Mouse (Mus musculus): Measurements from ENCODE around the gene Hmgcl. TPM values are rescaled to one million over a fixed set of nuclear protein-coding genes. Genes with fewer than 3 reads are reported as not detected.
A peak's percentile ranks its signal among the peaks of the same experiment; 100 is the strongest.

Gene Hmgcl
- total RNA-seq (2018; cell fraction: chromatin; rRNA removed), result 100 to 1,000 TPM in 8 of 26 experiments, 10 to 100 TPM in 18; 25.9 to 210 (median 73.0) TPM
- 10 to 100 TPM; 25.9 to 74.0 (median 39.7) TPM for total RNA-seq (2018; cell fraction: cytosol; rRNA removed)
- 100 to 1,000 TPM in 4 of 26 experiments, 10 to 100 TPM in 22; 19.2 to 124 (median 43.3) TPM for total RNA-seq (2018; cell fraction: nucleus; rRNA removed)
- polyA plus RNA-seq (2018), result 34.9 to 87.9 TPM (median 66.0 TPM) in 3 replicates

GRCm38 (mm10) chr4:135946278-135946658 lies at the start of gene Hmgcl:
TSS of gene Hmgcl (plus strand) at chr4:135946448.
- 2% methylated on average over 23 of the region's 23 CpGs for WGBS (ENCODE audit: missing documents)
- peaks cover 51% of the 10 kb centered on the region for H3K79me2 ChIP-seq (ENCODE audit: inconsistent target)
- peaks cover 16% of the 10 kb centered on the region for H3K36me3 ChIP-seq (ENCODE audit: inconsistent target)
- H3K27ac ChIP-seq, result peak within 1 kb of the TSS; percentile 96
- peak within 1 kb of the TSS; percentile 97 for H3K4me3 ChIP-seq (ENCODE audit: inconsistent target)

- WGBS (ENCODE audit: missing documents), result 8% methylated on average over 9 of the region's 9 CpGs
- no peak overlapping the region for H3K4me3 ChIP-seq (ENCODE audit: inconsistent target)
- H3K36me3 ChIP-seq (ENCODE audit: inconsistent target), result no peaks in the 10 kb centered on the region
- H3K79me2 ChIP-seq (ENCODE audit: inconsistent target), result peaks cover 72% of the 10 kb centered on the region
- peak overlapping the region; percentile 92 for H3K27ac ChIP-seq
Measured at GRCm38 (mm10) chr4:135898380-135899049, 47.7 kb upstream of the Hmgcl start.

GRCm38 (mm10) chr4:135899050-135899448 lies 47.2 kb upstream of the Hmgcl start:
- H3K4me3 ChIP-seq (ENCODE audit: inconsistent target), result no peak overlapping the region
- H3K79me2 ChIP-seq (ENCODE audit: inconsistent target), result peaks cover 78% of the 10 kb centered on the region
- peak overlapping the region; percentile 92 for H3K27ac ChIP-seq
- no peaks in the 10 kb centered on the region for H3K36me3 ChIP-seq (ENCODE audit: inconsistent target)
- 17% methylated on average over 6 of the region's 7 CpGs for WGBS (ENCODE audit: missing documents)

- no peak overlapping the region for H3K4me3 ChIP-seq (ENCODE audit: inconsistent target)
- peaks cover 2% of the 10 kb centered on the region; the same call in 1 of the 2 replicates for H3K36me3 ChIP-seq (ENCODE audit: inconsistent target)
- H3K79me2 ChIP-seq (ENCODE audit: inconsistent target), result peaks cover 87% of the 10 kb centered on the region
- H3K27ac ChIP-seq, result no peak overlapping the region
- WGBS (ENCODE audit: missing documents), result 64% methylated on average over 5 of the region's 5 CpGs
Measured at GRCm38 (mm10) chr4:135900008-135900407, 46.2 kb upstream of the Hmgcl start.

GRCm38 (mm10) chr4:135902606-135903242 lies 43.5 kb upstream of the Hmgcl start:
- peaks cover 7% of the 10 kb centered on the region; the same call in 1 of the 2 replicates for H3K36me3 ChIP-seq (ENCODE audit: inconsistent target)
- 92% methylated on average over 4 of the region's 4 CpGs for WGBS (ENCODE audit: missing documents)

GRCm38 (mm10) chr4:135904810-135905209 lies 41.4 kb upstream of the Hmgcl start:
- WGBS (ENCODE audit: missing documents), result 93% methylated on average over 1 of the region's 1 CpGs
- Histone ChIP-seq H3K4me3 (ENCODE audit: inconsistent target) (no peak overlapping the region), H3K27ac (no peak overlapping the region), H3K79me2 (ENCODE audit: inconsistent target) (peaks cover 97% of the 10 kb centered on the region), H3K36me3 (ENCODE audit: inconsistent target) (peaks cover 7% of the 10 kb centered on the region; the same call in 1 of the 2 replicates)

More at GRCm38 (mm10) chr4:135902606-135903242, 43.5 kb upstream of the Hmgcl start:
- Histone ChIP-seq H3K4me3 (ENCODE audit: inconsistent target) (no peak overlapping the region), H3K79me2 (ENCODE audit: inconsistent target) (peaks cover 92% of the 10 kb centered on the region), H3K27ac (no peak overlapping the region)

GRCm38 (mm10) chr4:135906633-135907032 lies 39.6 kb upstream of the Hmgcl start:
- peaks cover 7% of the 10 kb centered on the region; the same call in 1 of the 2 replicates for H3K36me3 ChIP-seq (ENCODE audit: inconsistent target)
- 54% methylated on average over 3 of the region's 3 CpGs for WGBS (ENCODE audit: missing documents)
- H3K27ac ChIP-seq, result no peak overlapping the region
- no peak overlapping the region for H3K4me3 ChIP-seq (ENCODE audit: inconsistent target)
- H3K79me2 ChIP-seq (ENCODE audit: inconsistent target), result peaks cover 96% of the 10 kb centered on the region

- Histone ChIP-seq H3K79me2 (ENCODE audit: inconsistent target) (peaks cover 93% of the 10 kb centered on the region), H3K4me3 (ENCODE audit: inconsistent target) (no peak overlapping the region), H3K27ac (no peak overlapping the region), H3K36me3 (ENCODE audit: inconsistent target) (peaks cover 7% of the 10 kb centered on the region; the same call in 1 of the 2 replicates)
- 84% methylated on average over 13 of the region's 13 CpGs for WGBS (ENCODE audit: missing documents)
Measured at GRCm38 (mm10) chr4:135909326-135910066, 36.8 kb upstream of the Hmgcl start.

- no peak overlapping the region for H3K4me3 ChIP-seq (ENCODE audit: inconsistent target)
- no peak overlapping the region for H3K27ac ChIP-seq
Measured at GRCm38 (mm10) chr4:135911531-135911930, 34.7 kb upstream of the Hmgcl start.

GRCm38 (mm10) chr4:135912164-135912563 lies 34.1 kb upstream of the Hmgcl start:
- peaks cover 87% of the 10 kb centered on the region for H3K79me2 ChIP-seq (ENCODE audit: inconsistent target)
- no peaks in the 10 kb centered on the region; the same call in 1 of the 2 replicates for H3K36me3 ChIP-seq (ENCODE audit: inconsistent target)
- H3K27ac ChIP-seq, result no peak overlapping the region
- 71% methylated on average over 3 of the region's 3 CpGs for WGBS (ENCODE audit: missing documents)
- no peak overlapping the region for H3K4me3 ChIP-seq (ENCODE audit: inconsistent target)

More at GRCm38 (mm10) chr4:135911531-135911930, 34.7 kb upstream of the Hmgcl start:
- 73% methylated on average over 7 of the region's 7 CpGs for WGBS (ENCODE audit: missing documents)
- H3K36me3 ChIP-seq (ENCODE audit: inconsistent target), result no peaks in the 10 kb centered on the region; the same call in 1 of the 2 replicates
- H3K79me2 ChIP-seq (ENCODE audit: inconsistent target), result peaks cover 90% of the 10 kb centered on the region

- no peak overlapping the region for H3K4me3 ChIP-seq (ENCODE audit: inconsistent target)
- no peak overlapping the region for H3K27ac ChIP-seq
- 80% methylated on average over 3 of the region's 3 CpGs for WGBS (ENCODE audit: missing documents)
- H3K79me2 ChIP-seq (ENCODE audit: inconsistent target), result peaks cover 80% of the 10 kb centered on the region
- no peaks in the 10 kb centered on the region; the same call in 1 of the 2 replicates for H3K36me3 ChIP-seq (ENCODE audit: inconsistent target)
Measured at GRCm38 (mm10) chr4:135912835-135913234, 33.4 kb upstream of the Hmgcl start.

GRCm38 (mm10) chr4:135913433-135913832 lies 32.8 kb upstream of the Hmgcl start:
- no peak overlapping the region for H3K27ac ChIP-seq
- no peaks in the 10 kb centered on the region; the same call in 1 of the 2 replicates for H3K36me3 ChIP-seq (ENCODE audit: inconsistent target)
- H3K4me3 ChIP-seq (ENCODE audit: inconsistent target), result no peak overlapping the region
- WGBS (ENCODE audit: missing documents), result 63% methylated on average over 4 of the region's 4 CpGs
- H3K79me2 ChIP-seq (ENCODE audit: inconsistent target), result peaks cover 74% of the 10 kb centered on the region; the same call in 1 of the 2 replicates

- 8% methylated on average over 11 of the region's 13 CpGs for WGBS (ENCODE audit: missing documents)
- H3K4me3 ChIP-seq (ENCODE audit: inconsistent target), result peak overlapping the region; percentile 5; the same call in 1 of the 2 replicates
- peak overlapping the region; percentile 92 for H3K27ac ChIP-seq
- peaks cover 52% of the 10 kb centered on the region for H3K79me2 ChIP-seq (ENCODE audit: inconsistent target)
- peaks cover 12% of the 10 kb centered on the region; the same call in 1 of the 2 replicates for H3K36me3 ChIP-seq (ENCODE audit: inconsistent target)
Measured at GRCm38 (mm10) chr4:135918635-135919279, 27.5 kb upstream of the Hmgcl start.

GRCm38 (mm10) chr4:135919280-135919639 lies 27.0 kb upstream of the Hmgcl start:
- 24% methylated on average over 3 of the region's 3 CpGs for WGBS (ENCODE audit: missing documents)
- H3K27ac ChIP-seq, result peak overlapping the region; percentile 92
- peaks cover 15% of the 10 kb centered on the region; the same call in 1 of the 2 replicates for H3K36me3 ChIP-seq (ENCODE audit: inconsistent target)
- H3K4me3 ChIP-seq (ENCODE audit: inconsistent target), result no peak overlapping the region
- H3K79me2 ChIP-seq (ENCODE audit: inconsistent target), result peaks cover 50% of the 10 kb centered on the region

Data from macrophage (primary cell).